Mouse (Mus musculus): Measurements from ENCODE around the gene Carmil1. TPM values are rescaled to one million over a fixed set of nuclear protein-coding genes. Genes with fewer than 3 reads are reported as not detected.
A peak's percentile ranks its signal among the peaks of the same experiment; 100 is the strongest.

Gene Carmil1
- total RNA-seq, 4 experiments from 2014 or later = 39.0 to 50.9 (median 43.6) TPM

DNA sequence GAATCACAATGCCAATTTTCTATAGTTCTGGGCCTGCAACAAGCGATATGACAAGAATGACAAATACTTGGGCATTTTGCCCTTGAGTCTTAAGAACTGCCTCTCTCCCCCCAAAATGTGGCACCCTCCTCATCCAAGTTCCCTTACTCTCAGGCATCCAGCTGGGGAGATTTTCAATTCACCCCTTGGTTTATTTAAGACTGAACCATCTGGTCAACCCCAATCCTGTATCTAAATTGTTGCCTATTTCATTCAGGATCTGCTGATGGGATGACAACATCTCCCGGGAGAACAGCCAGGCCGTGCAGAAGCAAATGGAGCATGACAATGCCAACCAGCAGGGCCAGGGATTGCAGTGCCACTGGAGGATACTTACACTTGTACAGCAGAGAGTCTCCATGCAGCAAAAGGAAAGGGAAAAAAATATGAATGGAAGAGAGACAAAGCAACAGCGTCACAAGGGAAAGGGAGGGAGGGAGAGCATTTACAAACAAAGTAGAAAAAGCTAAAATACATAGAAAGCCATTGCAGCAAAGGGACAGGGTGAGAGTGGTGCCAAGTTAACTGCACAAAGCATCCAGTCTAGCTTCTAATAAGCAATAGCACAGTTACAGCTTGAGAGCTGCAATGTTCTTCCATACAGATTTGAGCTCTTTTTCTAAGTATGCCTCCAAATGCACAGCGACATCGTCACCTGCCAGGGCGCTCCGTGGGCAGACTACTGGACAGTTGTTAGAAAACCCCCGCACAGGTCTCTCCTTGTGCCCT lies 231.1 kb downstream of the Carmil1 start:
- peak; percentile 82 to 85 for DNase-seq (ENCODE audit: low spot score in 2 of 2)

DNA sequence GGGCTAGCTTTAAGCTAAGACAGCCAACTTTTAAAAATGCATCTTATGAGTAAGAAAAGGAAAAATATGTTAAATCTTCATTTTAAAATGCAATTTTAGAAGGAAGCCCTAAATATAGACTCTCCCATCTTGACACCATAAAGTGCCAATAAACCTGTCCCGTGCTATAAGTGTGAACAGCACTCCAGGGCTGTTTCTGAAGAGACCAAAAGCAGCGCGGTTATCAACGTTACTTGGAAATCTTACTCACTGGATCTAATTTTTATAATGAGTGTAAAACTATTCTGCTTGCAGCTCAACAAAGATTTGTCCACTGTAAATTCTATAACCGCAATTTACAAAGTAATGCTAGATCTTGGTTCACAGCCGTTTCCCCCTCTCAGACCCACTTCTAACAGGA lies 232.0 kb downstream of the Carmil1 start:
- DNase-seq (ENCODE audit: low spot score in 2 of 2) = no peak

DNA sequence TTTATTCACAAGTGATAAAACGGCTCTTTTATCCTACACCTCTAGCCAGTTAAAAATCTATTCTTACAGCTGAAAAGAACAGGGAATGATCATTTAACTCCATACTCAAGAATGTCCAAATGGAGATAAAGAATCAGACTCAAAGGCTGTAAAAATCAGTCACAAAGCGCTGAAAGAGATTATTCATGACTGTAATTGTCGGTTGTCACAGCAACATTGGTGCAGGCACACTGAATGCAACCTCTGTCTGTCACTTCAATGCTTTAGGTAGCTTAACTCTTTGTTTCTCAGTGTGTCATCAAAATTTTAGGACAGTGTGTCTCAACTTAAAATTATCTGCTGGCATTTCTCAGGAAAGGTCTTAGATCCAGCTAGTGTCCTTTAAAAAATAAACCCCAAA lies 235.3 kb downstream of the Carmil1 start:
- no peak for DNase-seq (ENCODE audit: low spot score in 2 of 2)

DNA sequence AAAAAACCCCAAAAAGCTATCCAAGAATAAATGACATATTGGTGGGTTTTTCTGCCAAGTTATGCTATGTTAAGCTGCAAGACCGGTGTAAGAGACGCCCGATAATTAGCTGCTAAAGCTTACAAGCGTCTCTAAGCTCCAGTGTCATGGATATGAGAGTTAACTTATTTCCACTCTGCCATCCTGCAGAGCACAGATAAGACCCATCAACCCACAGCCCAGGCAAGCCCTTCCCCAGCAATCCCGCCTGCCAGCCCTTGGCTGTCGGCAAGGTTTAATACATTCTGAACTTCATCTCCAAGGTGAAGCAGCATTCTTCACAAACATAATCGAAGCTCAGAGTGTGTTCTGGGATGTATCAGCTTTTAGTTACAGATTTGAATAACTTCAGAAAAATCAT lies 240.4 kb downstream of the Carmil1 start:
- no peak for DNase-seq (ENCODE audit: low spot score in 2 of 2)

DNA sequence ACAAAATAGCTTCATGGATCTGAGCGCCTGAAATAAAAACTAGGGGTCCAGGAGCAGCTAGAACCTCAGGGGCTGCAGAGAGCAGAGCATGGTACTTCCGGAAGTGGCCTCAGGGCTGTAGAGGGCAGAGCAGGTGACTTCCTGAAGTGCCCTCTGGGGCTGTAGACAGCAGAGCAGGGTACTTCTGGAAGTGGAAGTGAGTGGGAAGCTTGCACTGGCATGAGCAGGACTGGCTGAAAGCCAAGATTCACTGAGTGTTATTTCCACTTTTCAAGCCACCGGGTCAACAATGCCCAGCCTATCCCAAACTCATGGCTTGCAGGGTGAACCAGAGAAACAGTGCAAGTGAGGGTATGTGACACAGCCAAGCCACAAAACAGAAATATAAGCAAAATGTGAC lies 243.1 kb downstream of the Carmil1 start:
- no peak for DNase-seq (ENCODE audit: low spot score in 2 of 2)

DNA sequence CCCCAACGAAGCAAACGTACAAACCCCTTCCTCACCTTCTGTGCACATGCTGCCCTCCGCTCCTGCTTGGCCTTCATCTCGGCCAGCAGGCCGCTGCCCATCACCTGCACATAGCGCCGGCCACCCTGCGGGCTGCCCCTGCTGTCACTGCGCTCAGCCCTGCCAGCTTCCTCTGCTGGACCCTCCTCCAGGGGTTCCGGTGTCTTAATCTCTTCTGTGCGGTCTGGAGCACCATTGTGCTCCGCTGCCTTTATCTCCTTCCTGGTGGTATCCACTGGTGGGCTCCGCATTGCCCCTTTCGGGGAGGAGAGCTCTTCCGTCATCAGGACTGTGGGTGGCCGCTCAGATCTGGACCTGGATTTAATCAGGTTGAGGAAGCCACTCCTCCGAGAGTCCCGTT lies 244.4 kb downstream of the Carmil1 start:
- no peak for DNase-seq (ENCODE audit: low spot score in 2 of 2)

DNA sequence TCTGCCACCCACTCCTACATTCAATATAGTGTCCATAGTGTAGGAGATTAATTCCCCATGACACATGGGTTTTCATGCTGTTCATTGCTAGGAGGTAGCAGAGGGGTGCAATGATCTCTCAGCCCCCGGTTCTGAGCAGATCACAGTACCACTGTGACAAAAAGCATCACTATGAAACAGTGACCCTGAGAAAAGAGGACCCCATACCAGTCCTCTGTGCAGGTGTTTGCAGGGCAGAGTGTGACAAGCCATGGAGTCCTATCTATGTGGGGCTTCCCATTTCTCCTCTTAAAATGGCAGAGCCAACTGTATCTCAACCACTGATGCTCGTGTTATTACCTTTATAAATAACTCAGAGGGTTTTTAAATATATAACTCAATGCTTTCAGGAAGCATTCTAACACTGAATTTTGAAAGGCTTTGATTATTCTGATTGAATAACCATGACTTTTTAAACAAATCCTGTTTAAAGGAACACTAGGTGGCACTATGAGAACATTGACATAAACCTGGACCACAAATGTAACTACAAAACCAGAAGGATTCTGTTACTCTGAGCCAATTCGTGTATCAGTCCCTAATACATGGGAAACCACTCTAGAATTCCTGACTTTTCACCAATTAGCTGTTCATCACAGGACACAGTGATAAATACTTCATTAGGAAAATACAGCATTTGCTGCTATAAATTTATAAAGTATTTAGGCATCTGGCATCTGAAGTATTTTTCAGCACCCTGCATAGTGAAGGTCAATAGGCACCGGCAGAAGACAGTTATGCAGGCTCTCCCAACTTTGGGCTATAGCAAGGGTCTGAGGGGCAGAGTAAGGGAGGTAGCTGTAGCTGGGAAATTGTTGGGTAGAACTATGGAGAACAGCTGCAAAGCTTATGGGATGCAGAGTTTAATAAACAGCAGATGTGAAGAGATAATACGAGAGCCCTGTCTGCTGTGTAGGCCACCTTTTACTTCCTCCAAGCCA lies 253.1 kb downstream of the Carmil1 start:
- no peak for DNase-seq (ENCODE audit: low spot score in 2 of 2)

DNA sequence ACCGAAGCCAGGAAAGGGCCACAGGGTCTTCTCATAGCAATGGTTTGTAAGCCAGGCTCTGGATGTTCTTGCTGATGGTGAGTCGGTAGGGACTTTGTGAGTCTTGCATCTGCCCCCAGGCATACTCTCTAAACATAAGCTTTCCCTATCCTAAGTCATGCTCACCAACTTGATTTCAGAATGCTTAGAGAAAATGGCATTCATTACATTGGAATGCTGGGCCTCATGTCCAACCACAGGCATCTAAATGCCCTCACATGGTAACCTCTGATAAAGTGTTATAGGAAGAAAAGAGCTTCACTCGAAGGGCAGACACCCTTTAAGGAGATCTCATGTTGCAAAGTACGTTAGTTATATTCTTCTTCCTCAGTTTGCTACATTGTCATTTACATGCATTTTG lies 262.1 kb downstream of the Carmil1 start:
- DNase-seq (ENCODE audit: low spot score in 2 of 2) = no peak

DNA sequence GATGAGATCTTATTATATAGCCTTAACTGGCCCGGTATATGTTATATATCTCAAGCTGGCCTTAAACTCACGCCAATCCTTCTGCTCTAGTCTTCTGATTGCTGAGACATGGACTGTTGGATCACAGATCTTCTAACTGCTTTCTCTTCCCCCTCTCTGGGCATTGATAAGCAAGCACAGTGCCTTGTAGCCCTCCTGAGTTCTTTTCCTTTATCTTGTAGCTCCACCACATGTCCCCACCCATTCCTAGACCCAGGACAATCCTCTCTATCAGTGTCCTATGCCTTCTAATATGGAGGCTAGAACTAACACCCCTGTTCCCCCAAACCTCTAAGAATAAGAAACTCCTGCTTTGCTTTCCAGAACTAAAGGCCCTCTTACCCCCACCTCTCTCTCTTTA lies 275.1 kb downstream of the Carmil1 start:
- DNase-seq (ENCODE audit: low spot score in 2 of 2) = no peak

DNA sequence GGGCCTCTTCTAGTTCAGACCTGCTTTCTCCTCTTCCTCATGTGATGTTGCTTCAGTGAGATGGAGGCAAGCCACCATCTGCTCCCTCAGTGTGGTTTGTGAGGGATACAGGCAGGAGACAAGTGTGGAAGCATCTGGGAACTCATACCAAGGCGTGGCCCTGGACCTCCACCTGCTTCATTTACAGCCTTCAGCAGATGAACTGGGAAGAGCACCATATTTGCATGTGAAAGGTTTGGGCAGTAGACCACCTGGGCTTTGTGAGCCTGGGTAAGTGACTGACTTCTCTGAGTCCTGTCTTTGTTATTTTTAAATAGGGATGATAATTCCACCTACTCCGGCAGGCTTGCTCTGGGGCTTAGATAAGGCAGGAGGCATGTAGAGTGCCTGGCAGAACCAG lies 278.8 kb downstream of the Carmil1 start:
- no peak for DNase-seq (ENCODE audit: low spot score in 2 of 2)

DNA sequence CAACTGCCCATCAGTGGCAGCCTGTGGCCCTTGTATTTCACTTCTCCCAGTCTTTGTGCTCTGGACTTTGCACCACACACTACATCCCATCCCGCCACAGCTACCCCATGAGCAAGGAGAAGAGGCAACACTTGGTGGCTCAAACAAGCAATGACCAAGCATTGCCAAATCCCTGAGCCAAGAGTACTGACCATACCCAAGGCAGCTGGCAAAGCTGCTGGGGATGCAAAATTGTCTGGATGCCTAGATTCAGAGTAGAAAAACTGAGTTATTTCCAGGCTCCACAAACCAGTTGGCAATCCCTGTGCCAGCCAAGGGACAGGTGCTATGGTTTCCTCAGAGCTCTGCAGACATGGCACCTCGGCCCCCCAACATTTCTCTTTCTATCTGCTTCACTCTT lies 279.5 kb downstream of the Carmil1 start:
- peak in 1 of 2 experiments; percentile 7 for DNase-seq (ENCODE audit: low spot score in 2 of 2)

DNA sequence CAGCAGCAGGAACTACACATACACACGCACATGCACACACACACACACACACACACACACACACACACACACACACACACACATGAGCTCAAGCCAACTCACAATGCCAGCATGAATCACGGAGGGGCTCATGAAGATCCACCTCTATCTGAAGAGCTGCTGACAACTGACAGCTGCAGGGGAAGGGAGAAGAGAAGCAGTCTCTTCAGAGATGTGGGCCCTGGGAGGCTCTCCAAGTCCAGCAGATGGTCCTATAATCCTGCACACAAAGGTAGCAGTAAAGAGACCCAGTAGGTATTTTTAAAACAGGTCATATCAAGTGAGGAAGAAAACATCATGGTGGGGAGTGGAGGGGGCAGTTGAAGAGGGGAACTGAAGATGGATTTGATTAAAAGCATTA lies 281.8 kb downstream of the Carmil1 start:
- no peak for DNase-seq (ENCODE audit: low spot score in 2 of 2)

DNA sequence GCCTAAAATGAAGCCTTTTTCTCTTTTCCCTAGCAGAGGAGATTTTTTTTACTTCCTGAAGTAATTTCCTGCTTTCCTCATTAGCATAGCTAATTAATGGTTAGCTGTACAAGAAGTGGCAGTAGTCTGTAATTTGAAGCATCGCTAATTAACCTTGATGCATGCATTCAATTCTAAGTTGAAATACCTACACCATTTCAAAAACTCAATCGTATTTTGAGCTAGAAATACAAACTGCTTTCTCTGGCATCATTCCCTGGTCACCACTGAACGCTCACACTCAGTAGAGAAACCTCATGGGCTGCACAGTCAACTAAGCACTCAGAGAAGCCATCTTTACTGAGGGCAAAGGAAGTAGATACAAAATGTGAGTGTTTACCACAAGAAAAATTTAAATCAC lies 285.8 kb downstream of the Carmil1 start:
- no peak for DNase-seq (ENCODE audit: low spot score in 2 of 2)

DNA sequence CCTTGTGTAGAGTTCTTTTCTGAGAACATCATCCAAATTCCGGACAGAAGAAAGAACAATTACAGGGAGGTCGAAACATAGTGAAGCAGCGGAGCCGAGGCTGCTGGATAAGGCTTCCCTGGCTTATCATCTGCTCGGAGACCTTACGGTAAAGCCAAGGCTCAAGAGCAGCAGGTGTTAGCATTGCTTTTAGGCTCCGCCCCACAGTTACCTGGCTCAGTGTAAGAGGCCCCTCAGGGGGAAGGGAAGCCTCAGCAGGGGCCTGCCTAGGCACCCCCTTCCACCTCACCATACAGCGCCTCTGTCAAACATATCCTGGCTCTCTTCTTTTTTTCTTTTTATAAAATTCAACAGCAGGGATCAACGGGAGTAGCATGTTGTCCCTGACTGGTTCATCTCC lies 286.6 kb downstream of the Carmil1 start:
- DNase-seq (ENCODE audit: low spot score in 2 of 2) = no peak

DNA sequence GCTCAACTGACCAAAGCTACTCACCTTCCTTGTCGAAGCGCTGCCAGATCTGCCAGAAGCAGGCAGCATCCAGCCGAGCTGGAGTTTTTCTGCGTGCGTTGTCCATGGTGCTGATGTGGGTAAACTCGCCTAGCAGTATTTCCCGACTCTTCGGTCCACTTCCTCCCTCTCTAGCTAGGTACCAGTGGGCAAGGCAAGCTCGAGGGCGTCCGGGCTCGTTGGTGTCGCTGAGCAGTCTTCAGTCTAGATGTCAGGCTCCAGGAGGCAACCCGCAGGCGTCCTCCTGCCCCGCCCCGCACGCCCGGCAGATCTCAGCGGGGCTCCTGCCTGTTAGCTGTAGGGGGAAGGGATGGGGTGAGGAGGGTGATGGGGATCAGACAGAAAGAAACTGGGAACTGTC lies 289.7 kb downstream of the Carmil1 start, which contains the start of gene Scgn:
Gene Scgn, minus strand, starts transcription at position 287 of the 400 bp plus-strand sequence.
- no peak for DNase-seq (ENCODE audit: low spot score in 2 of 2)

DNA sequence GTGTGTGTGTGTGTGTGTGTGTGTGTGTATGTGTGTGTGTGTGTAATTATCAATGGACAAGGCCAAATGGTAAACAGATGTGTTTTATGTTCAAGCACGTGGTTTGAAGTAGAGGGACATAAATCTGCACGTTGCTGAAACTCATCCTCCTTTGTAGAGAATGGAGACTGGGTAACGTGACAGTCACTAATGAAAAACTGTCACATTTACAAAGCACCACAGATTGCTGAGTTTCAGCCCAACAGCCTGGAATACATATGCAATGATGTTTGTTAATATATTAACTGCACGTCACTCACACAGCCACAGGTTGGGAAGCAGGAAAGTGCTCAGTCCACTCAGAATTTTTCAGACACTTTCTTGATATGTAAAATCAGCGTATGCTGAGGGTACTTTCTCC lies 290.1 kb downstream of the Carmil1 start:
- no peak for DNase-seq (ENCODE audit: low spot score in 2 of 2)

DNA sequence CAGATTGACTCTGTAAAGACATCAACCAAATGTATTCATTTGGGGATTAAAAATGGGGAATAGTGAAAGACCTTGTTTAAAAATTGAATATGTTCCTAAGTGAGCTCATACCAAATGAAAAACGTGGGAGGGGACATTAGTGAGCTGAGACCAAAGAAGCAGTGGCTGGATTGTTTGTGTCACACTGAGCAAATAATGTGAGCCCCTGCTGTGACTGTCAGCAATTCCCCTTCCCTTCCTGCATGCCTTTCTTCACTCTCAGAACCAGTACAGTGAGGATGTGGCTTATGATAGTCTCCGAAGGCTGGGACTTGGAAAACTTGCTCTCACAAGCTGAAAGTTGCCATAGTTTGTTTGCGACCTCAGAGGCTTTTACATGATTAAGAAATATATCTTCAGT lies 295.5 kb downstream of the Carmil1 start:
- no peak for DNase-seq (ENCODE audit: low spot score in 2 of 2)

DNA sequence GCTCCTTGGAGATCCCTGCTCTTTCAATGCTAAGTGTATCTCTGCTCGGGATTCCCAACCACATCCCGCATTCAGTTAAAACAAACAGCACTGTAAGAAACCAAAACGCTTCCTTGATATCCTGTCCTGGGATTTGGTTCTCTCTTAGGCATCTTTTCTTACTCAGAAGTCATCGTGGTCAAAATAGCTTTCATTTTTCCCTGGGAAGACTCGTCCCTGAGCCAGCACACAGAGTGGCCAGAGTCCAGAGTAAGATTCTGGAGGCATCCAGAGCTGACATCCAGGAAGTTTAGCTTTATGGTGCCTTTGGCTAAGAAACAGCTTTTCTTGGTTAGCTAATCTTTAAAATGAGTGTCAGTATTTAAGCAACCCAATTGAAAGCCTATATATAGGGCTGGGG lies 308.3 kb downstream of the Carmil1 start:
- DNase-seq (ENCODE audit: low spot score in 2 of 2) = no peak

DNA sequence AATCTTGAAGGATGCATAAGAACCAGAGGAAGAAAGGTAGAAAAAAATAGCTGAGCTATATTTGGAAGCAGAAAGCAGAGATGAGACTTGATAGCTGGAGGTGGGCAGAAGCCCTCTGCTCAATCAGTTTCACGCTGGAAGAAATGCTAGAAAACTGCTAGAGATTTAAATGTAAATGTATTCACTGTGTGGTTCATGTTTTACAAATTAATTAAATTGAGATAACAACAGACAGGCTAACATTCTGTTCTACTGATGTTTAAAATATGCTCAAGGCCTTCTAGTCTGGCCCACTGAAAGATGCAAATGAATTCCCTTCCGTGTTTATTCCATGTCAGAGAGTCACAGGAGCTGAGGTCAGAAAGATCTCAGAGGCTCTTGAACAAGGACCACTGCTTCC lies 308.7 kb downstream of the Carmil1 start:
- DNase-seq (ENCODE audit: low spot score in 2 of 2) = no peak

DNA sequence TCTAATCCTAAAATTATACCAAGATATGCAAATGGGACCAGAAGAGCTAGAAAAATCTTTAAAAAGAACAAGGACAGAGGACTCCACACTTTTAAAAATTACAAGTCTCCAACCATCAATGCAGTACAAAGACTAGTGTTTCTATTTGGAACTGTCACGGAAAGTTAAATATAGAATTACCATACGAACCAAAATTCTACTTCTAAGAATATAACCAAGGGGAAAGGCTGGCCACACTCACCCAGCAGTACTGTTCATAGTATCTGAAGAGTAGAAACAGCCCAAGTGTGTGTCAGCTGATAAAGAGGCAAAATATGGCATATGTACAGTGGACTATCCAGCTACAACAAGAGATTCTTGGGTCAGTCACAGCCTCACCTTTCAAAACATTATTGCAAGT lies 315.7 kb downstream of the Carmil1 start:
- DNase-seq (ENCODE audit: low spot score in 2 of 2) = no peak

Measured in layer of hippocampus, adult 8-10 months (tissue).